Mouse (Mus musculus) heart, postnatal 0 days (tissue): ENCODE measurements around the gene Thoc2. TPM values are rescaled to one million over a fixed set of nuclear protein-coding genes. Genes with fewer than 3 reads are reported as not detected.

ENCODE experiments used
- ATAC-seq: fragments of 200-750 bp; cut with Nextera tagmentation; 2 replicates; pipeline ENCODE4 v1.8.0; 2017; ENCODE audit warnings: low read depth, moderate number of reproducible peaks, moderate library complexity; ENCODE audit not compliant: insufficient read depth
- DNase-seq: peaks from one replicate; pipeline ENCODE4 v3.0.0-alpha.2; 2016; ENCODE audit warnings: low spot score
- H3K27ac ChIP-seq: fragments of 300-500 bp; sonication (generic); 2 replicates; pipeline ENCODE4 v1.5.1; 2014; ENCODE audit warnings: low read depth, mild to moderate bottlenecking
- H3K27me3 ChIP-seq: fragments of 300-500 bp; sonication (generic); 2 replicates; pipeline ENCODE4 v1.6.1; 2014; ENCODE audit warnings: low read length, mixed read lengths; ENCODE audit not compliant: control insufficient read depth, insufficient read depth
- H3K36me3 ChIP-seq: fragments of 300-500 bp; sonication (generic); replicated peaks from 2 replicates; pipeline ENCODE4 v1.6.1; 2014; ENCODE audit warnings: low read length, mixed read lengths; ENCODE audit not compliant: control insufficient read depth, insufficient read depth
- H3K4me1 ChIP-seq: fragments of 300-500 bp; sonication (generic); 2 replicates; pipeline ENCODE4 v1.6.1; 2014; ENCODE audit warnings: antibody characterized with exemption; ENCODE audit not compliant: control insufficient read depth, insufficient read depth
- H3K4me2 ChIP-seq: fragments of 300-500 bp; sonication (generic); 2 replicates; pipeline ENCODE4 v1.6.1; 2014; ENCODE audit warnings: low read depth, mild to moderate bottlenecking, low read length, moderate library complexity
- H3K4me3 ChIP-seq: fragments of 300-500 bp; sonication (generic); 2 replicates; pipeline ENCODE4 v1.5.1; 2014; ENCODE audit warnings: low read depth, low read length
- H3K9ac ChIP-seq: fragments of 300-500 bp; sonication (generic); replicated peaks from 2 replicates; pipeline ENCODE4 v1.6.1; 2014; ENCODE audit warnings: low read depth, low read length, mixed read lengths
- H3K9me3 ChIP-seq: fragments of 300-500 bp; sonication (generic); replicated peaks from 2 replicates; pipeline ENCODE4 v1.6.1; 2016; ENCODE audit warnings: low read length; ENCODE audit not compliant: control insufficient read depth
- CTCF ChIP-seq: IDR thresholded peaks from 2 replicates; pipeline ENCODE4 v1.5.1; 2016; ENCODE audit warnings: antibody characterized with exemption, control low read depth, low read depth
- EP300 ChIP-seq: IDR thresholded peaks from 2 replicates; pipeline ENCODE4 v1.6.1; 2016; ENCODE audit warnings: antibody characterized with exemption, low read depth
- WGBS: fragments of 180-500 bp; shearing (Covaris S2); extraction: QIAGEN DNeasy Blood & Tissue Kit; methylation state at CpG from one replicate; pipeline ENCODE4 v1.1.7; 2014; 5-methylcytosine and 5-hydroxymethylcytosine counted together
- polyA plus RNA-seq: library from polyadenylated mRNA; unstranded; fragments of >200 nt; fragmentation: Nextera tagmentation; extraction: Ambion mirVana; gene quantifications from 2 replicates; pipeline ENCODE4 v1.2.1, GENCODE M21; 2015
- total RNA-seq: library from RNA; depleted of rRNA; stranded (reverse); fragments of >200 nt; gene quantifications from 2 replicates; pipeline ENCODE4 v1.2.3, GENCODE M21; 2014; ENCODE audit warnings: low replicate concordance

The Thoc2 gene
- total and polyA plus RNA-seq, 2 experiments from 2014 or later: 38.8 to 70.3 TPM

DNA sequence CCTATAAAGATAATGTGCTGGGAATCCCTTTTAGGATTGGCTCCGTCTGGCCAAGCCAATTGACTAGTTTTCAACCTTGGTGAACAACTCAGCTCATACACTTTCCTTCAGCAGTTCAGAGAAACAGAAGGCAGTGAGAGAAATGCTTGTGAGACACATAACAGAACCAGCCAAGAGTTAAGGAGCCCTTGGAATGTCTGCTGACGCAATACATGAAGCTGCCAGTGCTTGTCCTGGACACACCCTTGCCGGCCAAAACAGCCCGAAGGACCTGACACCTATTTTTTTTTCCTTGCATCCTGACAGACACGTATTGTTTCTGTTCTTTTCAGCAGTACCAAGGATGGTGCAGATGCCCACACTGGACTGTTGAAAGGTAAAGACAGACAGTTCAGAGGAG is 4.2 kb upstream of the Thoc2 start:
- H3K27me3 ChIP-seq: no peaks in the 10 kb centered on the region
- H3K4me3 ChIP-seq: no peak overlapping the region
- 40% methylated on average over 5 of the region's 5 CpGs for WGBS
- ATAC-seq (no peak), DNase-seq (no peak)
- H3K4me2 ChIP-seq: no peak overlapping the region
- H3K27ac ChIP-seq: no peak overlapping the region
- H3K36me3 ChIP-seq: no peaks in the 10 kb centered on the region
- TF ChIP-seq EP300 (no peak), CTCF (no peak)
- no peaks in the 10 kb centered on the region for H3K4me1 ChIP-seq
- H3K9me3 ChIP-seq: no peaks in the 10 kb centered on the region
- H3K9ac ChIP-seq: no peak overlapping the region

DNA sequence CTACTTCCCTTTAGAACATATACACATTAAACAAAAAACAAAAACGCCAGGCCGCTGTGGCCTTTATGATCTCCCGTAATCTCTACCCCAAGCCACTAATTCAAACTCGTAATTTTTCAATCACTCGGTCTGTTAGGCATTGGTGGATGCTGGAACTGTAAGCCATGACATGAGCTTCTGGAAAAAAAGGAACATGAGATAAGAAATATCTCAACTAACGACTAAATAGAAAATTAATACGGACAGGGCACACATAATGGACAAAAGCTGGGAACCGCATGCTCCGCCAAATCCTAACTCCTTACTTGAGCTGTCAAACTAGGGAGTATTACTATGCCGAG is 8.4 kb downstream of the Thoc2 start:
- H3K9me3 ChIP-seq: no peaks in the 10 kb centered on the region
- H3K4me3 ChIP-seq: peak overlapping the region; percentile 72
- DNase-seq (no peak), ATAC-seq (no peak)
- no peaks in the 10 kb centered on the region for H3K27me3 ChIP-seq
- H3K9ac ChIP-seq: no peak overlapping the region
- H3K4me1 ChIP-seq: no peaks in the 10 kb centered on the region
- WGBS: 34% methylated on average over 10 of the region's 10 CpGs
- no peak for TF ChIP-seq EP300
- H3K36me3 ChIP-seq: no peaks in the 10 kb centered on the region
- H3K4me2 ChIP-seq: peak overlapping the region; percentile 48
- peak overlapping the region; percentile 71 for H3K27ac ChIP-seq

DNA sequence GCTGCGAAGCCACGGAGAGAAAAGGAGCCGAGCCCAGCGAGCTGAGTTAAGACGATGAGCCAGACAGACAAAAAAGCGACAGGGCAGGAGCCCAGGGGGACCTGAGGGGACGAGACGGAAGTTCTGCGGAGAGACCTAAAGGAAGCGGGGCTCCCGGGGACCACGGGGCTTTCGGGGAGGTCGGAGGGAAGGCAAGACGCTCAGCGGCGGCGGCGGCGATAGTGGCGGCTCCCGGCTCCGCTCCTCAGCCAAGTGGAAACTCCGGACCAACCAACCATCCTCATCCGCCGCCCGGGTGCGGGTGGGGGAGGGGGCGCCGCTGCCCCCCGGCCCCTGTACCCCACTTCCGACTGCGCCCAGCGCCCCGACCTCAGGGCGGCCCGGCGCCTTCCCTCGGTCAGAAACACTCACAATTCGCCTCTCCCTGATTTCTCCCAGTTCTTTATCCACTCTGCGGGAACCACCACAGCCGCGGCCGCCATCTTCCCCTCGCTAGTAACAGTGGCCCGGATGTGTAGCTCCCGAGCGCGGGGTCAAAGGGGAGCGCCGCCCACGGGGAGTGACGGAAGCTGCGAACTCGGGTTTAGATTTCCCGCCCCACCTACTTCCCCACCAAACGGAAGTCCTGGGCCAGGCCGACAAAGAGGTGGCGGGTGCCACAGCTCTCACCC is 8.9 kb downstream of the Thoc2 start:
- DNase-seq: peak; percentile 73
- 0 out of 2 replicates have a peak, but pooled peaks have one; percentile 29 for TF ChIP-seq EP300
- no peak for TF ChIP-seq CTCF
- no peaks in the 10 kb centered on the region for H3K4me1 ChIP-seq
- no peaks in the 10 kb centered on the region for H3K27me3 ChIP-seq
- peak overlapping the region; percentile 89 for H3K27ac ChIP-seq
- peak; percentile 97 for ATAC-seq
- no peaks in the 10 kb centered on the region for H3K9me3 ChIP-seq
- peak overlapping the region; percentile 72 for H3K4me3 ChIP-seq
- no peaks in the 10 kb centered on the region for H3K36me3 ChIP-seq
- peak overlapping the region; percentile 77 for H3K9ac ChIP-seq
- WGBS: 11% methylated on average over 49 of the region's 59 CpGs
- peak overlapping the region; percentile 71 for H3K4me2 ChIP-seq

DNA sequence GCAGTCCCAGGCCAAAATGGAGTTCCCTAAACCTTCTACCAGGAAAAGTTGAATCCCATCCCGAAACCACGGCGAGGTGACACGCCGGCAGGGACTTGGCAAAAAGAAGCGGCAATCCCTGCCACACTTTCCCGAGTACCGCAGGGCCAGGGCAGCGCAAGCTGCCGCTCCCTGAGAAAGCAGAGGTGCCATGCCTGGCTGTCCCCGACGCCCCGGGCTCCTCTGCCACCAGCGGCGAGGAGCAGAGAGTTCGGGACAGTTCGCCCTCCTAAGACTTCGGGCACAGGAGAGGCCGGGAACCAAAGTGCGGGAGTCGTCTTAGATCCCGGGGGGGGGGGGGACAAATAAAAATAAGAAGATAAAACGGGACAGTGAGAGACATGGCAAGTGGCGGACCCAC is 9.5 kb downstream of the Thoc2 start:
- ATAC-seq (peak; percentile 39; the same call in 1 of the 2 replicates), DNase-seq (no peak)
- peak overlapping the region; percentile 89 for H3K27ac ChIP-seq
- H3K4me2 ChIP-seq: peak overlapping the region; percentile 71
- no peak for TF ChIP-seq CTCF
- no peak for TF ChIP-seq EP300
- peak overlapping the region; percentile 72 for H3K4me3 ChIP-seq
- WGBS: 12% methylated on average over 22 of the region's 24 CpGs
- no peaks in the 10 kb centered on the region for H3K36me3 ChIP-seq
- H3K9me3 ChIP-seq: no peaks in the 10 kb centered on the region
- H3K4me1 ChIP-seq: no peaks in the 10 kb centered on the region
- peak overlapping the region; percentile 77 for H3K9ac ChIP-seq
- no peaks in the 10 kb centered on the region for H3K27me3 ChIP-seq

DNA sequence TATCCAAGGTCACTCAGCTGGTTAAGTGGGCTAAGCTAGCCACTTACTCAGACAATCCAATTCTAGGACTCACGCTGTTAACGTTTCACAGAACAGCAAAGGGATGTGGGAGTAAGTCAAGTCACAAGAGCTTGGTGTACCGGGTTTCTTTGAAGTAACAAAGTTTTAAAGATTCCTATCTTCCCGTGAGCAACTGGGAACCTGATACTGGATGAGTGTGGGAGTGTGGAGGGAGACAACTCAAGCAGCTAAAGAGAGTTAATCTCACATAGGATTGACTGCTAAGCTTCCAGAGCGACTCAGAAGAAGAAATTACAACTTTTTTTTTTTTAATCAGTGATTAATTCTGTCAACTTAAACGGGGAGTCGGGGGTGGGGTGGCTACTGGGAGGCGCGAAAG is 10.0 kb downstream of the Thoc2 start:
- Histone ChIP-seq H3K36me3 (no peaks in the 10 kb centered on the region), H3K27ac (peak overlapping the region; percentile 89), H3K9me3 (no peaks in the 10 kb centered on the region), H3K4me3 (peak overlapping the region; percentile 72), H3K4me1 (no peaks in the 10 kb centered on the region), H3K27me3 (no peaks in the 10 kb centered on the region), H3K4me2 (peak overlapping the region; percentile 71), H3K9ac (peak overlapping the region; percentile 77)
- DNase-seq (peak; percentile 10), ATAC-seq (no peak)
- TF ChIP-seq EP300: no peak
- no peak for TF ChIP-seq CTCF
- WGBS: 10% methylated on average over 9 of the region's 9 CpGs
